Mouse (Mus musculus) G1E (cell line): ENCODE measurements at regions not wholly inside any gene's neighbourhood (a gene's known extent, or its start where the extent isn't known, plus 50 kb on each side); places are given as distances from the start of the nearest gene placed in this dataset.

Experiments
- CTCF ChIP-seq: IDR thresholded peaks from 2 replicates; pipeline ENCODE4 v1.5.1; 2012; ENCODE audit warnings: low read depth, low read length, inconsistent platforms, mixed read lengths
- POLR2AphosphoS5 ChIP-seq: IDR thresholded peaks from 2 replicates; pipeline ENCODE4 v1.6.1; 2012; ENCODE audit warnings: low read depth, low read length, inconsistent platforms; ENCODE audit not compliant: insufficient replicate concordance

DNA sequence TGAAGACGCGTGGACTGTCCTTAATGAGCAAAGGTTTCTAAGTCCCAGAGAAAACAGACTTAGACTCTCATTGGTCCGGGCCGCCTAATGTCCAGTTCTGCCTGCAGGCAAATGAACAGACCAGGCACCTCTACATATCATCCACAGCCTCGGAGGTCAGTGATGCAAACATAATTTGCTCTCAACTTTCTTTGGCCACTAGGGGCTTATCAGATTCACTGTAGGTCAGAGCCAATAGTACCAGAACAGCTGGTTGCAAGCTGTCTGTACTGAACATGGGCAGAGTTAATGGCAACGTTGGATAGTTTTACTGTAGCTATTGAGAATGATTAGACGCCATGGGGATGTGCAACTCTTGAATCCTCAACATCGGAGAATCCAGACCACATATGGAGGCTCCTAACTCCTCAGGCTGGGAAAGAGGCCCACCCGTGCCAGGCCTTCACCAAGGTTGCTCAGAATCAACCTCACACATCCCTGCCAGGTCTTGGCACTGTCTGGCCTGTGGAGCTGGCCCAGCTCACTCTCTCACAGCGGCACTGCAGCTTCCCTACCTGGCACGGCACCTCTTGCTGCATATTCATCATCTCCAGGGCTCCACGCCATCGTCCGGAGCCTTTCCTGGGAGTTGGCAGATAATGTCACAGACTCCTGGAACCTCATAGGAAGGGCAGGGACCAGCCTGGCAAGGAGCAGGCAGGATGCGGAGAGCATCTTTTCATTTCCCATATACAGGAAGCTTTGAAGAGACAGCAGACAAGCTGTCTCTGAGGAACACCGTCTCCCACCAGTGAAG is 228.1 kb downstream of the Gm4791 start:
- no peak for TF ChIP-seq CTCF
- TF ChIP-seq POLR2AphosphoS5: no peak
